Mouse (Mus musculus) telencephalon, adult 2 months (tissue): ENCODE results near the gene Fam110a.

Experiments
- DNase-seq: peaks from one replicate; pipeline ENCODE4 v3.0.0-alpha.2; 2011; ENCODE audit warnings: low read depth, low spot score

The Fam110a gene

DNA sequence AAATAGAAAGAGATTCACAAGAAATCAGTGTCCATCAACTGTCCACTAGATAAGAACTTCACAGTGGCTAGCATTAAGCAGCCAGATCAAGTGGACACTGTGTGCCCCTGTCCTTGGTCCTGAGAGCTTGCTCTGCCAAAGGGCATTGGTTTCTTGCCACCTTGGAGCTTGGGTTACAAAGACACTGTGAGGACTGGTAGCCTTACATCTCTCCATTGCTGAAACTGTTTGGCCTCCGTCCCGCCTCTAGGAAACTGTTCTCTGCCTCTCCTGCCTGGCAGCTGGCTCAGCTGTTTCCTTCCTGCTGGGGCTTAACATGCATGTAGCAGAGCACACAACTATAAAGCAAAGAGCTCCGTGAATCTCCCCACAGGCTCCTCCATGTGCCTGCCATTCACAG is 42.1 kb downstream of the Fam110a start:
- no peak for DNase-seq

DNA sequence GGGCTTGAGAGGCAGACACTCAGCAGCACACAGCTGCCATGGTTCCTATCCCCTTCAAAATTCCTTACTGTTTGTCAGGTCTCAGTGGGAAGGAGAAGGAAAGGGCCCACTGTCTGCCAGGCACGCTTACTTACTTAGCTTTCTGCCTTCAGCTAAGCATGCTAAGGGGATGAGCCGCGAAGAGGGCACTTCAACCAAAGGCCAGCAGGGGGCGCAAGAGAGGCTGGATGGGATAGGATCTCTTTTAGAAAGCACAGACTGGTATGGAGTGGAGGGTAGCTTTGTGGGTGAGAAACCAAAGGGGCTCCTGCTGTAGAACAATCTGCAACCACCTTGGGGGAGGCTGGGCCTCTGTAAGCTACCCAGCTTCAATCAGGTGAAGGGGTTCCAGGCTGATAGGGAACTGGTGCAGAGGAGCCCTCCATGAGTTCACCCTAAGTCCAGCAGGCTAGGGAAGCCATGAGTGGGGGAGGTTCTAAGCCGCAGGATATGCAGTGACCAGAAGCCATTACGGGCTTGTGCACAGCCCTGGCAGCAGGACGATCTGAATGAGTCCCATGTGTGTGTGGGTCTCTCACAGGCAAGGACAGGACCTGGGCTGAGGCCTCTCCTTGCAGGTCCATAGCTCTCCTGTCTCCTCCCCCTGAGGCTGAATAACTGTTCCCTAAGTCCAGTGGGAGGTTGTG is 49.5 kb downstream of the Fam110a start:
- DNase-seq: no peak

- no peak for DNase-seq
Measured at GRCm38 (mm10) chr2:151927103-151927502, 52.9 kb downstream of the Fam110a start.

- DNase-seq: no peak
Measured at GRCm38 (mm10) chr2:151925715-151926114, 54.3 kb downstream of the Fam110a start.

DNA sequence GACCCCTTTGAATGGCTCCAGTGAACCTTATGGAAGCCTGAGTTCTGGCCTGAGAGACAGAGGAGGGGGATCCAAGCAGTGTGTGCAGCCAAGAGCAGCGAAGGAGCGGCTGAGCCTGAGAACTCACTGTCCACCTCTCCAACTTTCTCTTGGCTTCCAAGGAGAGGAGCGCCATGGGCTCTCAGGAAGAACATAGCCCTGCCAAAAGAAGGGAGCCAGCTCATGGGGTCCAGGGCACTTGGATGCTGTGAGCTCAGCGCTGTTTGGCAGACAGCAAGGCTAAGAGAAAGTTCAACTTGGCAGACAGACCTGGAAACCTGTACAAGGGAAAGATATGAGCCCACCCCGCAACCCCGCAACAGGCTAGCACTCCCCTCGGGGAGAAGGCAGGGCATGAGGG is 55.7 kb downstream of the Fam110a start:
- no peak for DNase-seq

DNA sequence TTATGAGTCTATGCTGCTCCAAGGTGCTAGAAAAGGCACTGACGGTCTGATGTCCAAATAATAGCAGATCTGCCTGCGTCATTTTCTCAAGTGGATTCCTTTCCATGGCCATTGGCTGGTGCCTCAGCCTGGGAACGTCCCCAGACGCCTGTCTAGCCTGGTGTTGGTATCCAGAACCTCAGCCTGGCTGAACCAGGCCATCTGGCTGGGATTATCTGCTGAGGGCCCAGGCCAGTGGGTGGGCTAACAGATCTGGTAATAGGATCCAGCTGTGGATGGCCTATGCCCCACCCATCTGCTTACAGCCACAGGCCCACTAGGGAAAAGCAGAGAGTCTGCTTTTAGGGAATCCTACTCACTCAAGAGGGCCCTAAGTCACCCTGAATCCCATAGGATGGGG is 58.4 kb downstream of the Fam110a start:
- DNase-seq: no peak

DNA sequence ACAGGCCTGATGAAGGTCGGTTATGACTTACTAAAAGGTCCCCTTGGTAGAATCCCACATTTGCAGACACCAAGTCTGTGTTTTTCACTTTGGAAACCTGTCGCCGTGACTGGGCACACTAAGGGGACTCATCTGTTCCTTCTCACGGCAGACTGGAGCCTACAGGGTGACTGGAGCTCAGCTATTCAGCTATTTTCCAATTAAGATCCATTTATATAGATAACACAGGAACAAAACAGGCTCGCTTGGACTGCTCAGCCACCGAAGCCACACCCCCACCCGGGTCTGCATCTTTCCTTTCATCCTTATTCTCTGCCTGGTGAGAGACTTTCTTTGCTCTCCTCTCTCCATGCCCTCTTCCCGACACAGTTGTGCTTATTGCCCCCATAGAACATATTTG is 59.0 kb downstream of the Fam110a start:
- DNase-seq: no peak
